Mouse (Mus musculus) liver, adult 2 months (tissue): Measurements from ENCODE around the gene Cckbr. TPM values are rescaled to one million over a fixed set of nuclear protein-coding genes. Genes with fewer than 3 reads are reported as not detected.

Experiments
- DNase-seq: peaks from one replicate; pipeline ENCODE4 v3.0.0-alpha.2; 2011; ENCODE audit warnings: low read depth, low spot score; ENCODE audit errors: extremely low read depth
- H3K27ac ChIP-seq: fragments of 200-500 bp; replicated peaks from 2 replicates; pipeline ENCODE4 v1.5.1; 2012; ENCODE audit warnings: low read depth, mild to moderate bottlenecking, control low read depth, inconsistent platforms, low read length; ENCODE audit not compliant: insufficient read depth
- H3K27me3 ChIP-seq: fragments of 200-500 bp; 2 replicates; pipeline ENCODE4 v1.6.1; 2012; ENCODE audit warnings: mild to moderate bottlenecking, moderate library complexity, low read length, inconsistent platforms; ENCODE audit not compliant: control insufficient read depth, insufficient read depth
- H3K36me3 ChIP-seq: fragments of 200-500 bp; 2 replicates; pipeline ENCODE4 v1.6.1; 2012; ENCODE audit warnings: low read length, inconsistent platforms; ENCODE audit not compliant: control insufficient read depth, insufficient read depth
- H3K4me1 ChIP-seq: fragments of 200-500 bp; 2 replicates; pipeline ENCODE4 v1.6.1; 2011; ENCODE audit warnings: low read length; ENCODE audit not compliant: control insufficient read depth, insufficient read depth
- H3K4me3 ChIP-seq: fragments of 200-500 bp; 2 replicates; pipeline ENCODE4 v1.5.1; 2011; ENCODE audit warnings: low read depth, mild to moderate bottlenecking, control low read depth, low read length, moderate library complexity; ENCODE audit not compliant: insufficient read depth
- H3K79me2 ChIP-seq: fragments of 200-500 bp; 2 replicates; pipeline ENCODE4 v1.6.1; 2012; ENCODE audit warnings: inconsistent platforms, mild to moderate bottlenecking, low read length, moderate library complexity; ENCODE audit not compliant: control insufficient read depth, insufficient read depth
- H3K9ac ChIP-seq: fragments of 200-500 bp; 2 replicates; pipeline ENCODE4 v1.6.1; 2012; ENCODE audit warnings: low read depth, mild to moderate bottlenecking, control low read depth, inconsistent platforms, low read length
- CTCF ChIP-seq: fragments of 200-500 bp; IDR thresholded peaks from 2 replicates; pipeline ENCODE4 v1.5.1; 2011; ENCODE audit warnings: low read depth, low read length, control low read depth
- POLR2A ChIP-seq: fragments of 200-500 bp; IDR thresholded peaks from 2 replicates; pipeline ENCODE4 v1.6.1; 2011; ENCODE audit warnings: low read length, control low read depth; ENCODE audit not compliant: insufficient read depth; ENCODE audit errors: extremely low read depth
- WGBS: fragments of 180-500 bp; shearing (Covaris S2); methylation state at CpG from one replicate; pipeline ENCODE4 v1.1.7; 2018; 5-methylcytosine and 5-hydroxymethylcytosine counted together
- polyA plus RNA-seq: library from polyadenylated mRNA; depleted of rRNA; stranded (reverse); fragments of >200 nt; gene quantifications from 2 replicates; pipeline ENCODE4 v1.2.3, GENCODE M21; 2012; rRNA removed
- total RNA-seq: library from RNA; depleted of rRNA; stranded (reverse); fragments of >200 nt; gene quantifications from 2 replicates; pipeline ENCODE4 v1.2.3, GENCODE M21; 2014; rRNA removed

The Cckbr gene
- total RNA-seq (not detected in 2 replicates), polyA plus RNA-seq (not detected in 2 replicates)

DNA sequence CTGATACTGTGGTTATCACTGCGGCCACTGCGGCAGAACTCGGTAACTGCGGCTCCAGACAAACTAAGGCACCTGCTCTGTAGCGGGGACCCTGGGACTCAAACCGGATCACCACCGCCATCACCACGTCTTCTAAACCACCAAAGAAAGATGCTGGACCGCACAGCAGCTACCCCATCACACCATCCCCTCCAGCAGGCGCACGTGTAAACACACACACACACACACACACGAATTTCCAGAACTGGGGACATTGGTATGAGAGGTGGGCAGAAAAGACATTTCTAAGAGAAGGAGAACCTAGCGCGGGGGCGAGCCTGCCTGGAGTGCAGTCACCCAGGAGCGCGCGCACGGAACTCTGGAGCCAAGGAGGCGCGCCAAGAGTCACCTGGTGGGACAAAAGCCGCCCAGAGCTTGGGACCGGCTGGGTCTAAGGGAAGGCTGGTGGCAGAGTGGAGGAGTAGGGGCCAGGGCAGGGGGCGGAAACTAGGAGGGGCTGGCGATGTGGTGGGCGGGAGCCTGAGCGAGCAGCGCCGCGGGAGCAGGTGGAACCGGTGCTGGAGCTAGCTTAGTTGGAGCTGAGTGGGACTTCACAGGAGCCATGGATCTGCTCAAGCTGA is at the start of gene Cckbr:
Gene Cckbr (plus strand): TSS at position 308 of the 620 bp plus-strand sequence.
- no peak for TF ChIP-seq CTCF
- TF ChIP-seq POLR2A: no peak
- Histone ChIP-seq H3K4me1 (no peaks in the 10 kb centered on the region), H3K27me3 (peaks cover 9% of the 10 kb centered on the region), H3K4me3 (no peak within 1 kb of the TSS), H3K9ac (no peak within 1 kb of the TSS), H3K36me3 (no peaks in the 10 kb centered on the region), H3K79me2 (no peaks in the 10 kb centered on the region), H3K27ac (no peak within 1 kb of the TSS)
- no peak for DNase-seq
- 2% methylated on average over 31 of the region's 31 CpGs for WGBS

GRCm38 (mm10) chr7:105380329-105380728 is 45.2 kb upstream of the Cckbr start:
- H3K4me3 ChIP-seq: no peak overlapping the region
- H3K36me3 ChIP-seq: peaks cover 58% of the 10 kb centered on the region
- H3K9ac ChIP-seq: no peak overlapping the region
- 94% methylated on average over 3 of the region's 3 CpGs for WGBS
- no peaks in the 10 kb centered on the region for H3K4me1 ChIP-seq
- H3K79me2 ChIP-seq: no peaks in the 10 kb centered on the region
- TF ChIP-seq CTCF (no peak), POLR2A (no peak)
- no peaks in the 10 kb centered on the region for H3K27me3 ChIP-seq
- no peak for DNase-seq
- no peak overlapping the region for H3K27ac ChIP-seq

DNA sequence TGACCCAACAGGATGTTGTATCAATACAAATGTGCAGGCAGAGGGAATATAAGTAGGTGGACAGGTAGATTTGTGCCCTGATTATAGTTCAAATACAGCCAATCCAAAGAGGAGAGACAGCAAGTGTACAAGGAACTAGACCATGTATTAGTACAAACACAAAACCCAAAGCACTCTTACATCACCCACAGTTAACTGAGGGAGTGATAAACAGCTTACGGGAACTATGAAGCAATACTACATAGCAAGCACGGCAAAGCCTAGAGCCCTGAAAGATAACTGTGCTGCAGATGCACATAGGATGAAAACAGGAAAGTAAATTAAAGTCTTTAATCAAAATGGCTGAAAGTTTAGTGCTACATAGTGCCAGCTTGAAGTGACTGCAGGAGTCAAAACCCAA is 37.8 kb upstream of the Cckbr start:
- Histone ChIP-seq H3K36me3 (peaks cover 57% of the 10 kb centered on the region), H3K9ac (no peak overlapping the region), H3K27me3 (no peaks in the 10 kb centered on the region), H3K27ac (no peak overlapping the region), H3K4me3 (no peak overlapping the region), H3K4me1 (no peaks in the 10 kb centered on the region), H3K79me2 (no peaks in the 10 kb centered on the region)
- WGBS: 60% methylated on average over 2 of the region's 2 CpGs
- DNase-seq: no peak
- TF ChIP-seq POLR2A: no peak
- no peak for TF ChIP-seq CTCF

DNA sequence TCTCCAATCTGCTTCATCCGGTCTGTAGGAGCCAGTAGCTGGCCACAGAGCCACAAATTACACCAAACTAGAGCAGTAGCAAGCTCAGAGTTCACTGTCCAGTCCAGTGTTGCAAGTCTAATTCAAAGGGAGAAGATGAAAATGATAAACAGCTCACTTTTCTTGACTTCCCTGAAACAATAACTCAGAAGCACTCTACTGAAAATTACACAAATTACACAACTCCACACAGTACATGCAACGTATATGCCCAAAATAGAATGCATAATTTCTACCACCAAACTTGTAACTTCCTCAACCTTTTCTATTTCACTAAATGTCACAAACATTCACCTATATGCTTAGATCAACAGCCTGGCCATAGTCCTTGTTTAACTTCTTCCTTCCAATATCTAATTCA is 35.3 kb upstream of the Cckbr start:
- H3K79me2 ChIP-seq: no peaks in the 10 kb centered on the region
- WGBS: 89% methylated on average over 2 of the region's 2 CpGs
- H3K36me3 ChIP-seq: peaks cover 34% of the 10 kb centered on the region
- no peaks in the 10 kb centered on the region for H3K27me3 ChIP-seq
- no peak overlapping the region for H3K27ac ChIP-seq
- no peak overlapping the region for H3K9ac ChIP-seq
- no peak for DNase-seq
- no peak overlapping the region for H3K4me3 ChIP-seq
- no peaks in the 10 kb centered on the region; the same call in 1 of the 2 replicates for H3K4me1 ChIP-seq
- TF ChIP-seq POLR2A (no peak), CTCF (no peak)

GRCm38 (mm10) chr7:105394606-105395005 is 30.9 kb upstream of the Cckbr start:
- 31% methylated on average over 1 of the region's 1 CpGs for WGBS
- no peak for TF ChIP-seq CTCF
- TF ChIP-seq POLR2A: no peak
- H3K4me3 ChIP-seq: no peak overlapping the region

GRCm38 (mm10) chr7:105395131-105395820 is 30.3 kb upstream of the Cckbr start:
- Histone ChIP-seq H3K4me3 (no peak overlapping the region), H3K27ac (peak overlapping the region; percentile 84), H3K4me1 (peaks cover 9% of the 10 kb centered on the region), H3K79me2 (peaks cover 5% of the 10 kb centered on the region; the same call in 1 of the 2 replicates), H3K9ac (no peak overlapping the region), H3K27me3 (no peaks in the 10 kb centered on the region), H3K36me3 (peaks cover 5% of the 10 kb centered on the region)
- TF ChIP-seq POLR2A: no peak
- TF ChIP-seq CTCF: no peak
- DNase-seq: peak; percentile 70

More at GRCm38 (mm10) chr7:105394606-105395005, 30.9 kb upstream of the Cckbr start:
- no peak overlapping the region for H3K27ac ChIP-seq
- H3K79me2 ChIP-seq: peaks cover 3% of the 10 kb centered on the region; the same call in 1 of the 2 replicates
- H3K9ac ChIP-seq: no peak overlapping the region
- peaks cover 7% of the 10 kb centered on the region for H3K36me3 ChIP-seq
- H3K4me1 ChIP-seq: peaks cover 9% of the 10 kb centered on the region
- peak; percentile 9 for DNase-seq
- H3K27me3 ChIP-seq: no peaks in the 10 kb centered on the region
